Mouse (Mus musculus) myocyte (in vitro differentiated cells): ENCODE measurements around the gene Scd2.

Source experiments
- CEBPB ChIP-seq: IDR thresholded peaks from 2 replicates; pipeline ENCODE4 v1.6.1; 2011; ENCODE audit warnings: mild to moderate bottlenecking, moderate library complexity; ENCODE audit not compliant: poor library complexity, insufficient read depth, severe bottlenecking
- E2F4 ChIP-seq: IDR thresholded peaks from one replicate; pipeline ENCODE4 v1.6.1; 2011; ENCODE audit warnings: mild to moderate bottlenecking, control low read depth, moderate library complexity; ENCODE audit not compliant: insufficient read depth
- MAX ChIP-seq: IDR thresholded peaks from one replicate; pipeline ENCODE4 v1.6.1; 2011; ENCODE audit warnings: low read depth, mild to moderate bottlenecking, control low read depth
- MYOD1 ChIP-seq, 3 experiments: IDR thresholded peaks; one replicate each; pipeline ENCODE4 v1.6.1; 2011; ENCODE audit warnings: control low read depth in 2 of 3, low read depth in 2 of 3, mild to moderate bottlenecking in 2 of 3, moderate library complexity in 1 of 3; ENCODE audit not compliant: insufficient read length in 2 of 3, control insufficient read depth in 1 of 3
- POLR2A ChIP-seq: IDR thresholded peaks from one replicate; pipeline ENCODE4 v1.6.1; 2011; ENCODE audit warnings: low read depth, mild to moderate bottlenecking, control low read depth, moderate library complexity; ENCODE audit not compliant: insufficient read length
- POLR2AphosphoS2 ChIP-seq: IDR thresholded peaks from one replicate; pipeline ENCODE4 v1.6.1; 2011; ENCODE audit warnings: low read depth, control low read depth; ENCODE audit not compliant: insufficient read length
- SRF ChIP-seq: IDR thresholded peaks from one replicate; pipeline ENCODE4 v1.6.1; 2011; ENCODE audit warnings: low read depth; ENCODE audit not compliant: control insufficient read depth, insufficient read length
- USF1 ChIP-seq: IDR thresholded peaks from one replicate; pipeline ENCODE4 v1.6.1; 2011; ENCODE audit warnings: low read depth, mild to moderate bottlenecking, control low read depth, moderate library complexity

DNA sequence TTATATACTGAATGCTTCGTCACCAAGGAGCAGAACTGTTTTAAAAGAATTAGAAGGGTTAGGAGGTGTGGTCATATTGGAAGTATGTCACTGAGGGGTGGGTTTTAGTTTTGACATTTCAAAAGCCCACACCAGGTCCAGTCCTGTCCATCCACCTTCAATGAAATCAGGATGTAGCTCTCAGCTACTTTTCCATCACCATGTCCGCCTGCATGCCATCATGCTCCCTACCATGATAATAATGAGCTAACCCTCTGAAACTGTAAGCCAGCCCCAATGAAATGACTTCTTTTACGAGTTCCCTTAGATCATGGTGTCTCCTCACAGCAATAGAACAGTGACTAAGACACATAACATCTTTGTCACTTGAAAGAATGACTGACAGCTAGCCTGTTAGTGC, 26.8 kb downstream of the Scd2 start:
- TF ChIP-seq POLR2A (no peak), E2F4 (no peak), USF1 (no peak), MAX (no peak), MYOD1 (IDR thresholded peaks at IDR 0.05; ENCODE audit: control insufficient read depth in 1 of 3, insufficient read length in 2 of 3, low read depth in 2 of 3) (no peak), POLR2AphosphoS2 (no peak), CEBPB (no peak), SRF (no peak)
